Mouse (Mus musculus) embryo, embryonic 11 days (tissue): ENCODE measurements around the gene Mllt10.

Experiments
- DNase-seq: peaks from one replicate; pipeline ENCODE4 v3.0.0-alpha.2; 2015

The Mllt10 gene

GRCm38 (mm10) chr2:18094319-18094718, 39.3 kb downstream of the Mllt10 start:
- DNase-seq, result no peak

GRCm38 (mm10) chr2:18095804-18096203, 40.8 kb downstream of the Mllt10 start:
- DNase-seq, result no peak

- DNase-seq, result no peak
Measured at GRCm38 (mm10) chr2:18100914-18101313, 45.9 kb downstream of the Mllt10 start.

- DNase-seq, result no peak
Measured at GRCm38 (mm10) chr2:18107561-18107960, 52.5 kb downstream of the Mllt10 start.

- no peak for DNase-seq
Measured at GRCm38 (mm10) chr2:18108214-18108613, 53.2 kb downstream of the Mllt10 start.

GRCm38 (mm10) chr2:18111411-18111810, 56.4 kb downstream of the Mllt10 start:
- peak; percentile 66 for DNase-seq

- DNase-seq, result no peak
Measured at GRCm38 (mm10) chr2:18116432-18116831, 61.4 kb downstream of the Mllt10 start.

- DNase-seq, result no peak
Measured at GRCm38 (mm10) chr2:18138131-18138530, 83.1 kb downstream of the Mllt10 start.

GRCm38 (mm10) chr2:18139646-18140045, 84.6 kb downstream of the Mllt10 start:
- no peak for DNase-seq

- no peak for DNase-seq
Measured at GRCm38 (mm10) chr2:18156131-18156530, 101.1 kb downstream of the Mllt10 start.

GRCm38 (mm10) chr2:18159426-18159825, 104.4 kb downstream of the Mllt10 start:
- DNase-seq, result peak; percentile 27

GRCm38 (mm10) chr2:18160992-18161391, 106.0 kb downstream of the Mllt10 start:
- DNase-seq, result no peak

- DNase-seq, result no peak
Measured at GRCm38 (mm10) chr2:18165511-18165910, 110.5 kb downstream of the Mllt10 start.

- DNase-seq, result no peak
Measured at GRCm38 (mm10) chr2:18169174-18169948, 114.3 kb downstream of the Mllt10 start.

GRCm38 (mm10) chr2:18175234-18175633, 120.2 kb downstream of the Mllt10 start:
- DNase-seq, result no peak

GRCm38 (mm10) chr2:18176235-18176634, 121.2 kb downstream of the Mllt10 start:
- DNase-seq, result no peak

GRCm38 (mm10) chr2:18180323-18180722, 125.3 kb downstream of the Mllt10 start:
- no peak for DNase-seq

GRCm38 (mm10) chr2:18181631-18182030, 126.6 kb downstream of the Mllt10 start:
- DNase-seq, result no peak

- DNase-seq, result no peak
Measured at GRCm38 (mm10) chr2:18183079-18183478, 128.0 kb downstream of the Mllt10 start.

GRCm38 (mm10) chr2:18188367-18188766, 133.3 kb downstream of the Mllt10 start:
- DNase-seq, result no peak

GRCm38 (mm10) chr2:18195285-18195684, 140.2 kb downstream of the Mllt10 start:
- DNase-seq, result no peak

GRCm38 (mm10) chr2:18195691-18196396, 140.8 kb downstream of the Mllt10 start:
- peak; percentile 10 for DNase-seq

GRCm38 (mm10) chr2:18201820-18202462, 146.9 kb downstream of the Mllt10 start:
- DNase-seq, result no peak

- no peak for DNase-seq
Measured at GRCm38 (mm10) chr2:18202923-18203322, 147.9 kb downstream of the Mllt10 start.
